Mouse (Mus musculus): Measurements from ENCODE around the gene Mael. TPM values are rescaled to one million over a fixed set of nuclear protein-coding genes. Genes with fewer than 3 reads are reported as not detected.
A peak's percentile ranks its signal among the peaks of the same experiment; 100 is the strongest.

The Mael gene
- polyA plus RNA-seq, 2 experiments = not detected

GRCm38 (mm10) chr1:166165159-166165558 lies 73.4 kb downstream of the Mael start:
- H3K4me3 ChIP-seq (ENCODE audit: insufficient read depth in 1 of 2, low read depth in 2 of 2, low read length in 2 of 2) = no peak overlapping the region

GRCm38 (mm10) chr1:166164580-166164979 lies 74.0 kb downstream of the Mael start:
- no peaks in the 10 kb centered on the region for H3K4me1 ChIP-seq (replicated peaks; ENCODE audit: control insufficient read depth in 2 of 2, insufficient read depth in 2 of 2, low read length in 1 of 2)
- no peak for TF ChIP-seq CTCF (IDR thresholded peaks at IDR 0.05; ENCODE audit: low read depth)
- TF ChIP-seq EP300 (IDR thresholded peaks at IDR 0.05; ENCODE audit: low read depth) = no peak
- no peaks in the 10 kb centered on the region for H3K9me3 ChIP-seq (ENCODE audit: control insufficient read depth, low read length)
- no peaks in the 10 kb centered on the region for H3K27me3 ChIP-seq (ENCODE audit: control insufficient read depth, insufficient read depth, low read length)
- 79% methylated on average over 14 of the region's 14 CpGs for WGBS (ENCODE audit: insufficient replicate concordance)
- DNase-seq (ENCODE audit: low read depth in 3 of 3, low spot score in 3 of 3) (no peak), ATAC-seq (ENCODE audit: insufficient read depth) (no peak)
- H3K4me2 ChIP-seq (ENCODE audit: low read depth) = no peak overlapping the region
- H3K9ac ChIP-seq (replicated peaks) = no peak overlapping the region
- no peak overlapping the region for H3K4me3 ChIP-seq (ENCODE audit: insufficient read depth in 1 of 2, low read depth in 2 of 2, low read length in 2 of 2)
- no peaks in the 10 kb centered on the region for H3K36me3 ChIP-seq (replicated peaks; ENCODE audit: control insufficient read depth, insufficient read depth, low read depth)
- no peak overlapping the region for H3K27ac ChIP-seq

More at GRCm38 (mm10) chr1:166165159-166165558, 73.4 kb downstream of the Mael start:
- Histone ChIP-seq H3K36me3 (replicated peaks; ENCODE audit: control insufficient read depth, insufficient read depth, low read depth) (no peaks in the 10 kb centered on the region), H3K9ac (replicated peaks) (no peak overlapping the region), H3K4me1 (replicated peaks; ENCODE audit: control insufficient read depth in 2 of 2, insufficient read depth in 2 of 2, low read length in 1 of 2) (no peaks in the 10 kb centered on the region), H3K9me3 (ENCODE audit: control insufficient read depth, low read length) (no peaks in the 10 kb centered on the region), H3K27me3 (ENCODE audit: control insufficient read depth, insufficient read depth, low read length) (no peaks in the 10 kb centered on the region), H3K4me2 (ENCODE audit: low read depth) (no peak overlapping the region), H3K27ac (no peak overlapping the region)
- TF ChIP-seq EP300 (IDR thresholded peaks at IDR 0.05; ENCODE audit: low read depth) (no peak), CTCF (IDR thresholded peaks at IDR 0.05; ENCODE audit: low read depth) (no peak)
- ATAC-seq (ENCODE audit: insufficient read depth) (no peak), DNase-seq (ENCODE audit: low read depth in 3 of 3, low spot score in 3 of 3) (no peak)
- WGBS (ENCODE audit: insufficient replicate concordance) = 77% methylated on average over 9 of the region's 9 CpGs

- Histone ChIP-seq H3K4me2 (ENCODE audit: low read depth) (no peak overlapping the region), H3K27me3 (ENCODE audit: control insufficient read depth, insufficient read depth, low read length) (peaks cover 4% of the 10 kb centered on the region), H3K9me3 (ENCODE audit: control insufficient read depth, low read length) (no peaks in the 10 kb centered on the region), H3K36me3 (replicated peaks; ENCODE audit: control insufficient read depth, insufficient read depth, low read depth) (no peaks in the 10 kb centered on the region), H3K4me1 (replicated peaks; ENCODE audit: control insufficient read depth in 2 of 2, insufficient read depth in 2 of 2, low read length in 1 of 2) (no peaks in the 10 kb centered on the region), H3K27ac (no peak overlapping the region), H3K4me3 (ENCODE audit: insufficient read depth in 1 of 2, low read depth in 2 of 2, low read length in 2 of 2) (no peak overlapping the region), H3K9ac (replicated peaks) (no peak overlapping the region)
- DNase-seq (ENCODE audit: low read depth in 3 of 3, low spot score in 3 of 3) (peak in 2 of 3 experiments; percentile 10 to 24), ATAC-seq (ENCODE audit: insufficient read depth) (no peak)
- WGBS (ENCODE audit: insufficient replicate concordance) = 12% methylated on average over 24 of the region's 24 CpGs
- peak; percentile 87 for TF ChIP-seq CTCF (IDR thresholded peaks at IDR 0.05; ENCODE audit: low read depth)
- TF ChIP-seq EP300 (IDR thresholded peaks at IDR 0.05; ENCODE audit: low read depth) = no peak
Observed at GRCm38 (mm10) chr1:166160569-166161445, 77.7 kb downstream of the Mael start.

GRCm38 (mm10) chr1:166160111-166160510 lies 78.4 kb downstream of the Mael start:
- Histone ChIP-seq H3K9ac (replicated peaks) (no peak overlapping the region), H3K27ac (no peak overlapping the region), H3K4me3 (ENCODE audit: insufficient read depth in 1 of 2, low read depth in 2 of 2, low read length in 2 of 2) (no peak overlapping the region), H3K4me1 (replicated peaks; ENCODE audit: control insufficient read depth in 2 of 2, insufficient read depth in 2 of 2, low read length in 1 of 2) (no peaks in the 10 kb centered on the region), H3K4me2 (ENCODE audit: low read depth) (no peak overlapping the region), H3K9me3 (ENCODE audit: control insufficient read depth, low read length) (no peaks in the 10 kb centered on the region), H3K36me3 (replicated peaks; ENCODE audit: control insufficient read depth, insufficient read depth, low read depth) (no peaks in the 10 kb centered on the region), H3K27me3 (ENCODE audit: control insufficient read depth, insufficient read depth, low read length) (peaks cover 9% of the 10 kb centered on the region)
- ATAC-seq (ENCODE audit: insufficient read depth) = no peak
- TF ChIP-seq EP300 (IDR thresholded peaks at IDR 0.05; ENCODE audit: low read depth) = no peak
- no peak for TF ChIP-seq CTCF (IDR thresholded peaks at IDR 0.05; ENCODE audit: low read depth)
- 42% methylated on average over 5 of the region's 5 CpGs for whole genome bisulfite sequencing (ENCODE audit: insufficient replicate concordance)
- no peak for DNase-seq (ENCODE audit: low read depth in 3 of 3, low spot score in 3 of 3)

GRCm38 (mm10) chr1:166158664-166159063 lies 79.9 kb downstream of the Mael start:
- no peak for TF ChIP-seq EP300 (IDR thresholded peaks at IDR 0.05; ENCODE audit: low read depth)
- 0 out of 2 replicates have a peak, but pooled peaks have one; percentile 4 for TF ChIP-seq CTCF (IDR thresholded peaks at IDR 0.05; ENCODE audit: low read depth)
- Histone ChIP-seq H3K4me3 (ENCODE audit: insufficient read depth in 1 of 2, low read depth in 2 of 2, low read length in 2 of 2) (no peak overlapping the region), H3K36me3 (replicated peaks; ENCODE audit: control insufficient read depth, insufficient read depth, low read depth) (no peaks in the 10 kb centered on the region), H3K27me3 (ENCODE audit: control insufficient read depth, insufficient read depth, low read length) (peaks cover 18% of the 10 kb centered on the region), H3K27ac (no peak overlapping the region), H3K9me3 (ENCODE audit: control insufficient read depth, low read length) (no peaks in the 10 kb centered on the region), H3K4me1 (replicated peaks; ENCODE audit: control insufficient read depth in 2 of 2, insufficient read depth in 2 of 2, low read length in 1 of 2) (no peaks in the 10 kb centered on the region), H3K9ac (replicated peaks) (no peak overlapping the region), H3K4me2 (ENCODE audit: low read depth) (no peak overlapping the region)
- 44% methylated on average over 9 of the region's 9 CpGs for WGBS (ENCODE audit: insufficient replicate concordance)
- DNase-seq (ENCODE audit: low read depth in 3 of 3, low spot score in 3 of 3) (no peak), ATAC-seq (ENCODE audit: insufficient read depth) (no peak)

All from liver, embryonic 14.5 days (tissue).